Mouse (Mus musculus) ES-Bruce4 (cell line): Measurements from ENCODE around the gene Tekt1. TPM values are rescaled to one million over a fixed set of nuclear protein-coding genes. Genes with fewer than 3 reads are reported as not detected.

Experiments
- H3K27ac ChIP-seq: 2 replicates; pipeline ENCODE4 v1.5.1; 2012; ENCODE audit warnings: low read length, inconsistent platforms; ENCODE audit not compliant: insufficient read depth
- H3K27me3 ChIP-seq: 2 replicates; pipeline ENCODE4 v1.6.1; 2012; ENCODE audit warnings: mild to moderate bottlenecking, low read length, inconsistent platforms; ENCODE audit not compliant: control insufficient read depth, poor library complexity, insufficient read depth, severe bottlenecking
- H3K36me3 ChIP-seq: 2 replicates; pipeline ENCODE4 v1.6.1; 2012; ENCODE audit warnings: inconsistent platforms, mild to moderate bottlenecking, low read length, moderate library complexity; ENCODE audit not compliant: control insufficient read depth, poor library complexity, insufficient read depth, severe bottlenecking
- H3K4me1 ChIP-seq: one replicate; pipeline ENCODE4 v1.8.1; 2011; ENCODE audit warnings: low read length; ENCODE audit not compliant: control insufficient read depth, insufficient read depth
- H3K4me3 ChIP-seq: 2 replicates; pipeline ENCODE4 v1.5.1; 2011; ENCODE audit warnings: low read depth, mild to moderate bottlenecking, low read length
- H3K9ac ChIP-seq: 2 replicates; pipeline ENCODE4 v1.6.1; 2012; ENCODE audit warnings: low read depth, mild to moderate bottlenecking, inconsistent platforms; ENCODE audit not compliant: poor library complexity, severe bottlenecking
- H3K9me3 ChIP-seq: replicated peaks from 2 replicates; pipeline ENCODE4 v1.6.1; 2012; ENCODE audit warnings: mild to moderate bottlenecking, low read length, inconsistent platforms; ENCODE audit not compliant: control insufficient read depth, poor library complexity, insufficient read depth, severe bottlenecking
- CTCF ChIP-seq: IDR thresholded peaks from one replicate; pipeline ENCODE4 v1.8.1; 2011; ENCODE audit warnings: low read depth, low read length
- EP300 ChIP-seq: IDR thresholded peaks from 2 replicates; pipeline ENCODE4 v1.6.1; 2011; ENCODE audit warnings: low read depth, low read length; ENCODE audit not compliant: insufficient read depth
- POLR2A ChIP-seq: IDR thresholded peaks from one replicate; pipeline ENCODE4 v1.8.1; 2011; ENCODE audit warnings: low read length; ENCODE audit not compliant: insufficient read depth
- polyA plus RNA-seq: library from polyadenylated mRNA; stranded (reverse); fragments of >200 nt; gene quantifications from 2 replicates; pipeline ENCODE4 v1.2.4, GENCODE M21; 2011; ENCODE audit warnings: low read depth; ENCODE audit not compliant: missing spikeins, insufficient read depth, insufficient read length

The Tekt1 gene
- polyA plus RNA-seq, 1 experiment, result 0.87 TPM

GRCm38 (mm10) chr11:72308982-72309381 lies 53.3 kb downstream of the Tekt1 start:
- H3K36me3 ChIP-seq, result no peaks in the 10 kb centered on the region
- H3K9ac ChIP-seq, result no peak overlapping the region
- no peaks in the 10 kb centered on the region for H3K9me3 ChIP-seq
- H3K27ac ChIP-seq, result no peak overlapping the region
- H3K27me3 ChIP-seq, result no peaks in the 10 kb centered on the region
- no peak overlapping the region for H3K4me3 ChIP-seq
- TF ChIP-seq CTCF (no peak), POLR2A (no peak), EP300 (no peak)
- no peaks in the 10 kb centered on the region for H3K4me1 ChIP-seq

- no peaks in the 10 kb centered on the region for H3K4me1 ChIP-seq
- no peaks in the 10 kb centered on the region for H3K36me3 ChIP-seq
- H3K27me3 ChIP-seq, result no peaks in the 10 kb centered on the region
- no peak overlapping the region for H3K9ac ChIP-seq
- TF ChIP-seq CTCF, result no peak
- TF ChIP-seq EP300, result no peak
- no peak for TF ChIP-seq POLR2A
- H3K9me3 ChIP-seq, result no peaks in the 10 kb centered on the region
- no peak overlapping the region for H3K27ac ChIP-seq
- no peak overlapping the region for H3K4me3 ChIP-seq
Observed at GRCm38 (mm10) chr11:72307461-72307860, 54.8 kb downstream of the Tekt1 start.

GRCm38 (mm10) chr11:72302230-72302629 lies 60.0 kb downstream of the Tekt1 start:
- H3K9ac ChIP-seq, result no peak overlapping the region
- TF ChIP-seq POLR2A (no peak), CTCF (no peak), EP300 (no peak)
- no peak overlapping the region for H3K4me3 ChIP-seq
- no peak overlapping the region for H3K27ac ChIP-seq
- H3K9me3 ChIP-seq, result 0 out of 2 replicates have a peak, but pooled peaks cover 2% of the 10 kb centered on the region
- H3K27me3 ChIP-seq, result no peaks in the 10 kb centered on the region
- peaks cover 2% of the 10 kb centered on the region for H3K4me1 ChIP-seq
- H3K36me3 ChIP-seq, result no peaks in the 10 kb centered on the region

- no peaks in the 10 kb centered on the region for H3K36me3 ChIP-seq
- TF ChIP-seq EP300 (peak; percentile 78; the same call in 1 of the 2 replicates), CTCF (no peak)
- H3K27me3 ChIP-seq, result no peaks in the 10 kb centered on the region
- no peak within 1 kb of the TSS for H3K9ac ChIP-seq
- peaks cover 2% of the 10 kb centered on the region for H3K4me1 ChIP-seq
- H3K9me3 ChIP-seq, result 0 out of 2 replicates have a peak, but pooled peaks cover 2% of the 10 kb centered on the region
- H3K4me3 ChIP-seq, result no peak within 1 kb of the TSS
- H3K27ac ChIP-seq, result peak within 1 kb of the TSS; percentile 19; the same call in 1 of the 2 replicates
Observed at GRCm38 (mm10) chr11:72301334-72301733, 60.9 kb downstream of the Tekt1 start, which contains the start of gene Xaf1. Gene Xaf1 (plus strand): TSS chr11:72301629.

Other genes starting within 250 kb of the Tekt1 start
- 0.24 and 0.42 TPM in 2 replicates for gene Pitpnm3, start 226.7 kb downstream of the Tekt1 start, polyA plus RNA-seq
- gene Gm43951, start 155.6 kb downstream of the Tekt1 start, polyA plus RNA-seq, result 4.4 and 5.1 TPM in 2 replicates
- 14.5 and 16.0 TPM in 2 replicates for gene 4933427D14Rik, start 155.0 kb downstream of the Tekt1 start, polyA plus RNA-seq
- gene Txndc17, start 154.9 kb downstream of the Tekt1 start, polyA plus RNA-seq, result 101 and 110 TPM in 2 replicates
- 25.3 and 25.7 TPM in 2 replicates for gene Med31, start 146.8 kb downstream of the Tekt1 start, polyA plus RNA-seq
- gene Slc13a5, start 95.2 kb downstream of the Tekt1 start, polyA plus RNA-seq, result 0.31 and 1.4 TPM in 2 replicates
- gene Xaf1, start 60.8 kb downstream of the Tekt1 start, polyA plus RNA-seq, result 8.2 and 9.0 TPM in 2 replicates
- gene Fbxo39, start 48.0 kb downstream of the Tekt1 start, polyA plus RNA-seq, result not detected in 2 replicates
- 19.7 and 24.3 TPM in 2 replicates for gene Smtnl2, start 49.3 kb upstream of the Tekt1 start, polyA plus RNA-seq
- not detected in 2 replicates for gene Ggt6, start 73.1 kb upstream of the Tekt1 start, polyA plus RNA-seq
- gene Mybbp1a, start 78.9 kb upstream of the Tekt1 start, polyA plus RNA-seq, result 296 and 298 TPM in 2 replicates
- gene Spns2, start 127.5 kb upstream of the Tekt1 start, polyA plus RNA-seq, result 0.48 and 1.3 TPM in 2 replicates
- 0.15 TPM in 1 of 2 replicates, not detected in the other for gene Spns3, start 188.1 kb upstream of the Tekt1 start, polyA plus RNA-seq
- gene Ube2g1, start 244.8 kb upstream of the Tekt1 start, polyA plus RNA-seq, result 36.6 and 43.0 TPM in 2 replicates